Mouse (Mus musculus) spleen, adult 2 months (tissue): ENCODE results near the gene Vmn1r191.
"Not testable (repeated sequence)": the region's sequence is repeated elsewhere in the genome, so short reads cannot be mapped to it uniquely, and the experiment has no call there.

Experiments used
- CTCF ChIP-seq: fragments of 200-500 bp; IDR thresholded peaks from 2 replicates; pipeline ENCODE4 v1.5.1; 2011; ENCODE audit warnings: mild to moderate bottlenecking, inconsistent platforms; ENCODE audit not compliant: insufficient read depth, insufficient read length, insufficient replicate concordance; ENCODE audit errors: extremely low read depth
- POLR2A ChIP-seq: fragments of 200-500 bp; IDR thresholded peaks from 2 replicates; pipeline ENCODE4 v1.6.1; 2011; ENCODE audit warnings: low read depth, low read length, inconsistent platforms

- TF ChIP-seq CTCF, POLR2A: not testable (repeated sequence)
These were observed 39.3 kb upstream of the Vmn1r191 start, which contains the start of gene Vmn1r193 for GRCm38 (mm10) chr13:22223060-22223459.
